Mouse (Mus musculus): Measurements from ENCODE around the gene Map3k1.

The Map3k1 gene

GRCm38 (mm10) chr13:111789420-111790065 is 19.2 kb downstream of the Map3k1 start:
- peak; percentile 44 for DNase-seq

- no peak for DNase-seq
Observed at GRCm38 (mm10) chr13:111788882-111789281, 19.9 kb downstream of the Map3k1 start.

DNA sequence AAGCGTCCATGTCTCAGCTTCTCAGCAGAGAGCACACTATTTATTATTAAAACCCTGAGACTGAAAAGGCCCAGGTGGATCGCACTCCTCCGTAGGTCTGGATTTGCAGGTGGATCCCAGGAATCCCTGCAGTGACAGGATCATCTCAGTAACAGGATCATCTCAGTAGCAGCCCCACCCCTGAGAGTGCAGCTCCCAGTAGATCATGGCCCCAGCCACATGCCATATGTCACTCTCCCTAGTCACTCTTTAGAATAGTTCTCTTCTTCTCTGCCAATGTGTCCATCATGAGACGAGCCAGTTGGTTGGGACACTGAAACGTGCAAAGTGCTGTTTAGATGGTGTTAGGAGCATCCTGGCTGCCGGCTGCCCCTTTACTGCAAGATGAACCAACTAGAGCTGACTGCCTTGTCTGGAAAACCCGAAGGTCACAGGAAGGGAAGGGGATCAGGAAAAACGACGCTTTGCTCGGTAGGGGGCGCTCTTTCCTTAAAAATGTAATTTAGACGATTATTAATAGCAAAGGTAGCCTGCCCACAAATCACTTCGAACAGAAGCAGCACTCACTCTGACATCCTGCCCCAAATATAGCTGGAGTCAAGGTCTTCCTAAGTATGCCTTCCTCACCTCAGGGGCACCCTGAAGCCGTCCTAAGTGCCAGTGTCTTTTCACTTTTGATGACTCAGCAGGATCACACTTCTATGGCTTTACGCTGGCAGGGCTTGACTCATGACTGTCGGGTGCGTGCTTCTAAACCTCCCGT is 20.8 kb downstream of the Map3k1 start:
- DNase-seq = peak; percentile 93

GRCm38 (mm10) chr13:111786584-111786983 is 22.2 kb downstream of the Map3k1 start:
- no peak for DNase-seq

DNA sequence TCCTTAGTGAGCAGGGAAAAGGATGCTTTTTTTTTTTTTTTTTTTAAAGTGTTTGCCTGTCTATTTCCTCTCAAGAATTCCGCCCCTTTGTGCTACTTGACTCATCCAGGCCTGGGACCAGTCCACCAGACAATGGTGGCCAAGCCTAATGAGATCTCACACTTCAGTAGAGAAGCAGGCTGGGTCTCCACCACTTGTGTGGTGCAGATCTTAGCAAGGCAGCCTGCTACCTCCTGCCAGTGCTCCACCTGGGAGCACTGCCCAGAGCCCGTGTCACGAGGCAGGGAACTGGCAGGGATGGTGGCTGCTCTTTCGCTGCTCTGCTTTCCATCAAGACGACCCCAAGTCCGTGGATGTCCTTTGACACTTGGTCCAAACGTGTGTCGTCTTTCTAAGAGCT is 25.3 kb downstream of the Map3k1 start:
- no peak for DNase-seq

GRCm38 (mm10) chr13:111779471-111779870 is 29.3 kb downstream of the Map3k1 start:
- DNase-seq = no peak

GRCm38 (mm10) chr13:111778606-111779005 is 30.2 kb downstream of the Map3k1 start:
- DNase-seq = no peak

DNA sequence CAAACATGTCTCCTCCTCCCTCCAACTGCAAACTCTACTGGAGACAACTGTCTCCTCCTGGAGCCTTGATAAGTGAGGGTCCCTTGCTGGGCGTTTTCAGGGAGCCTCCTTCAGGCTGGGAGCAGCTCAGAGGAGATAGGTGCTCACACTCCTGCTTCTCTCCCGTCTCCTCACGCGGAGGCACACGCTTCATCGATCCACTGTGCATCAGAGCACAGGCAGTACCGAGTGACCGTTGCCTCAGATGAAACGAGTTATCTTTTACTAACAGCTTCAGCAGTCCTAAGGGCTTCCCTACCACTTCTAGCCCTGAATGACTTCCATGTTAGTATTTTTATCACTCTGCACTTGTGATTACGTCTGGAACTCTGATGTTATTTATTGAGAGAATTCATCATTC is 30.9 kb downstream of the Map3k1 start:
- DNase-seq = no peak

DNA sequence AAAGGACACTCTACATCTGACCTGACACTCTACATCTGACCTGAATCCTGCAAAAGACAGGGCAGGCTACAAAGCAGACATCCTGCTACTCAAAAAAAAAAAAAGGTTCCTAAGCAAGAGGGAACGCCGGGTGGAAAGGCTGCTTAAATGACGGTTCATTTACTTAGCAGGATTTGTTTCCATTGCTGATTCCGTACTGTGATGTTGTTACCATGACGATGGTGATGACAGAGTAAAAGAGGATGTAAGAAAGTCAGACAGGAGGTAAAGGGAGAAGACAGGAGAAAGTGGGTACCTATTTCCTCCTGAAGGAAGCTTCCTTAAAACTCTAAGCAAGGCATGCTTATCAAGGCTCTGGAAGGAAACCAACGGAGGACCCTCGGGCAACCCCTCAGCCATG is 31.6 kb downstream of the Map3k1 start:
- DNase-seq = no peak

DNA sequence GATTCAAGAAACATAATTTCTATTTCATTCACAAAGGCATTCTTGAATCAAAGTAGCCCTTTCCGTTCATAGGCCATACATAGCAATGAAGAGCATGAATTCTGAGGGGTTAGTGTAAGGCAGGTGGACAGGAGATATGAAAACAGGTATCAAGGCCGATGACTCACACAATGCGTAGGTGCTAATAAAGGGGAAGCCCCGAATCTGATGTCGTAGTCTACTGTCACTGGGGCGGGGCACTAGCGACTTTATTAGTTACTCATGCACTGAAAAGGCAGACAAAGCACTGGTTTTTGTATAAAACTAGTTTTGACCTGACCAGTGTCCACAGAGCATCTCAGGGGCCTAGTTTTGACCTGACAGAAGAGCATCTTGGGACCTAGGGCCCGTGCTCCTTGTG is 36.7 kb downstream of the Map3k1 start:
- no peak for DNase-seq

DNA sequence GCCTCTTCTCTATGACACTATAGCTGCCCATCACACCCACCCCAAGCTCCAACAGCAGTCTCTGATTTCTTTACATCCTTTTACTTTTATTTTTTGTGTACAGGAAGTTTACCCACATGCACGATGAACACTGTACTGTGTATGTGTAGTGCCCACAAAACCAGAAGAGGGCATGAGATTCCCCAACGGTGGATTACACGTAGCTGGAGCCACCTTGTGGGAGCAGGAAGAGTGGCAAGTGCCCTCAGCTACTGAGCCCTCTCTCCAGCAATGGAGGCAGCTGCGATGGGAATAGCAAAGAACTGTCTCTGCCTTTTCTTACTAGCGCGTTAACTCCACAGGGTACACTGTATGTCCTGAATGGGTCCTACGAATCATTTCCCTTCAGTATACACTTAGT is 37.6 kb downstream of the Map3k1 start:
- peak; percentile 64 for DNase-seq

DNA sequence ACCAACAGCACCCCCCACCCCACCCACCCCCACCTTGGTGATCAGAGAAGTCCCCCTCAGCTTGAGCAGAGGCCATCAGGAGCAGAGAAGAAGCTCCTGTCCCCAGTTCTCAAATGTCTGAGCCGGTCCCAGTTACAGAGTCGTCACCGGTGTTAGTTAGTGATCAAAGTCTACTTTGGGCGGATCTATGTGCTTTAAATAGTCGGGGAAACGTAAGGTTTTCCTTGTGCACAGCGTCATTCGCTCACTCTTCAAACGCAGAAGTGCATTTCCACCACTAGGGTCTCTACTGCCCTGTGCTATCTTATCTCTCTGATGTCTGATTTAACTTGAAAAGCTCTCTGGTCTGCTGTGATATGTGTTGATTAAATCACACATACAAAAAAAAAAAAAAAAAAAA is 38.0 kb downstream of the Map3k1 start:
- DNase-seq = no peak

- DNase-seq = no peak
Observed at GRCm38 (mm10) chr13:111762526-111762925, 46.3 kb downstream of the Map3k1 start.

- no peak for DNase-seq
Observed at GRCm38 (mm10) chr13:111756986-111757385, 51.8 kb downstream of the Map3k1 start.

DNA sequence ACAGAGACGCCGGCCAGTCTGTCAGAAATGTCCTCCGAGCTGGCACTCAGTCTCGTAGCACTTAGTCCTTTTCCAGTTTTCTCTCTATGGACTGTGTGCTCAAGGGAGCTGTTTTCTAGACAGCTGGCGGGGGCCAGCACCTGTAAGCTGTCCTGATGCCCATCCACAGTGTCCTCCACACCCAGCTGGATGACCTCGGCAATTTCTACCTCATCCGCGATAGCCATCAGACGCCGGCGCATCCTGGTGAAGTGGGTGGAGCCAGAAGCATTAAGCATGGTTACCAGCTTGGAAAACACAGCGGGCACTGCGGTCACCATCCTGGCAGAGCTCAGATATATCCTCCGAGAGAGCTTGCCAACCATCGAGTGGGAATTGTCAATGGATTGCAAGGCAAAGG is 52.9 kb downstream of the Map3k1 start:
- no peak for DNase-seq

GRCm38 (mm10) chr13:111755377-111755776 is 53.4 kb downstream of the Map3k1 start:
- DNase-seq = no peak

DNA sequence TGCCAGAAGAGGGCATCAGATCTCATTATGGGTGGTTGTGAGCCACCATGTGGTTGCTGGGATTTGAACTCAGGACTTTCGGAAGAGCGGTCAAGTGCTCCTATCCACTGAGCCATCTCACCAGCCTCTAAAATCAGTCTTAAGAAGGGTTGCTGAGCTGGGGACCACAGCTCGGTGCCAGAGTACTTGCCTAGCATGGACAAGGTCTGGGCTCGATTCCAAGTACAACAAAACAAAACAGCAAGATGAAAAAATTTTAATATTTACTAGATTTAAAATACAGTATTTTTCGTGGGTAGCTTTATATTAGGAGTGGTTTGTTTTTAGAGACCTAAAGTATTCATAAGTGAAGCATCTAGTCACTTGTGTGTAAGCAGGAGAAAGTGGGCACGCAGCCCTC is 55.5 kb downstream of the Map3k1 start:
- no peak for DNase-seq

DNA sequence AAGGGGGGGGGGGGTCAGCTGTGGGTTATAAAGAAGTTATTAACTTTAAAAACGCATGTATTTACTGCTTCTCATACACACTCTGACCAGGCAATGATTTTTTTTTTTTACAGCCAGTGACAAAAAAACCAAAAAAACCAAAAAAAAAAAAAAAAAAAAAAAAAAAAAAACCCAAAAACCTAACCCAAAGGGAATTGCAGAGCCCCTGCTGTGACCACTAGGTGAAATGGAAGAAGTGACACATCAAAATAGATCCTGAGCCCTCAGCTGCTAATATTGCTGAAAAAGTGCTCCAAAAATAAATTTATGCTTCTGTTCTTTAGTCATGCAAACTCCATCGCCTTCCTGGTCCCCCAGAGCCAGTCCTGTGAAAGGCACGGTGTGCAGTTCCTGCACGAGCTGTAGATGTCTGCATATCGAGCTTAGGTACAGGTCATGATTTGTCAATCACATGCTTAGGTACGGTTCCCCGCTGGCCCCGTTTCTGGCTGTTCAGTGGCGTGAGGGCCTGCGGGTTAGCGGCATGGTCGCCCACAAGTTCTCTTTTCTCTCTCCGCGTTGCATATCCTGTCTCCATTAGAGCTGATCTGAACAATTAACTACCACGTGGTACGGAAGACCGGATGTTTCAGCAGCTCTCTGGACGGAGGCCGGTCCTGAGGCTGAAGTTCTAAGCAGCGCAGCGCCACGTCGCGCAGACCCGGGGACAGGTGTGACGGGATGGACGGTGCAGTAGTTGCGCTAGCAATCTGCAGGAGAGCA is 60.3 kb downstream of the Map3k1 start:
- no peak for DNase-seq

GRCm38 (mm10) chr13:111746831-111747230 is 62.0 kb downstream of the Map3k1 start:
- no peak for DNase-seq

- DNase-seq = no peak
Observed at GRCm38 (mm10) chr13:111745216-111745615, 63.6 kb downstream of the Map3k1 start.

DNA sequence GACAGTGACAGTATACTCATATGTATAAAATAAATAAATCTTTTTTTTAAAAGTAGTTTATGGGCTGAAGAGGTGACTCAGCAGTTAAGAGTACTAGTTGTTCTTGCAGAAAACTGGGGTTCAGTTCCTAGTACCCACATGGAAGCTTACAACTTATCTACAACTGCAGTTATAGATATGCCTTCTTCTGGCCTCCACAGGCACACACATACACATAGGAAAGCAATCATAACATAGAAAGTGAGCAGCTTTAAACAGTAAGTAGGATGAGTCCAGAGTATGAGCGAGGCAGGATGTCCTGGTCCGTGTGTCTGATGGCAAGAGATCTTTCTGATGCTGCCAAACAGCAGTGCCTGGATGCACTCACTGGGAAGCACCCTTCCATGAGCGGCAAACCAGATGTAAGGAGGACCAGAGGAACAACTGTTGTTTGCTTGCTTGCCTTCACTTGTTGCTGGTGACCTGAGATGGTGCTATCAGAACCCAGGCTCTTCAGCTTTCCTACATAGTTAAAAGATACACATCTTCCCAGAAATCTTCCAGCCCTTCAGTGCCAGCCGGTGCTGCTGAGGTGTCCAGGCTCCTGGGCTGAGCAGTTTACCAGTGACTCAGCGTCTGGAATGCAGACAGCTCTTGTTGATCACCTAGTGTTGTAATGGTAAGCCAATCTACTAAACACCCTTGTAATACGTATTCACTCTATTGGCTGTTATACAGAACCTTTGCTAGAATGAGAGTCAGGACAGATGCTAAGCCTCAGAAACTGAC is 64.4 kb downstream of the Map3k1 start:
- no peak for DNase-seq

- DNase-seq = peak; percentile 68
Observed at GRCm38 (mm10) chr13:111741991-111742615, 66.7 kb downstream of the Map3k1 start.

Data from kidney, adult 9 months (tissue).